Mouse (Mus musculus): ENCODE measurements around the gene Glipr1l2.
"Not testable (repeated sequence)": the region's sequence is repeated elsewhere in the genome, so short reads cannot be mapped to it uniquely, and the experiment has no call there.

Glipr1l2 gene

GRCm38 (mm10) chr10:112083157-112083556 lies at the start of gene Glipr1l2:
TSS of gene Glipr1l2 (plus strand) at chr10:112083354.
- no peak for DNase-seq (ENCODE audit: low spot score in 2 of 2)

- not testable (repeated sequence) for DNase-seq (ENCODE audit: low spot score in 2 of 2)
Measured at GRCm38 (mm10) chr10:112043523-112043922, 39.6 kb upstream of the Glipr1l2 start.

DNA sequence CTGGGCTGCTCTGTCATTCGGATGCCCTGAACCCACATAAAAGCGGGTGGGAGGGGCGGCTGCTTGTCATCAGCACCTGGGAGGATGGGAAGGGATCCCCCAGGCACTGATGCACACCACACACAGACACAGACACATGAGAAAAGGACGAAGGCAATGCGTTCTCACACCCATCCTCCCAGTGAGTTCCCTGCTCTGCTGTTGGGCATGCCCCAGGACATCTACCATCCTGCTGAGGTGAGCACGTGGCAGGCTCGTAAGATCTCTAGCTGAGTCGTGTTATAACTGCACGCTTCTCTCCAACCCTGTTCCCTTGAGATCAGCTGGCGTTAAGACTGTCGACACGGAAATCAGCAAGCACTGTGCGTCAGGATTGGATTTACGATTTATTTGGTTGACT lies 38.9 kb upstream of the Glipr1l2 start:
- DNase-seq (ENCODE audit: low spot score in 2 of 2): peak; percentile 8 to 10

- no peak for DNase-seq (ENCODE audit: low spot score in 2 of 2)
Measured at GRCm38 (mm10) chr10:112051220-112051619, 31.9 kb upstream of the Glipr1l2 start.

DNA sequence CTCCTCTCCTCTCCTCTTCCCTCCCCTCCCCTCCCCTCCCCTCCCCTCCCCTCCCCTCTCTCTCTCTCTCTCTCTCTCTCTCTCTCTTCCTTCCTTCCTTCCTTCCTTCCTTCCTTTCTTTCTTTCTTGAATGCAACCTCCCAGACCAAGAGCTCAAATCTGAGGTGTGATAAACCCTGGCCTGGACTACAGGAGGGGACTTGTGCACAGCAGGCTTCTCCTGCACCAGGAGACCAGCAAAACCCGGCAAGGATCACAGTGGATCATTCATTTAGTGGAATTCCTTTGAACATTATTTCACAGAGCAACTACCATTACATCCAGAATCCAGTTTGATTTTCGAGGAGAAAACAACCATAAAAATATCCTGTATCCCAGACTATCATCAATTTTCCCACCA lies 31.2 kb upstream of the Glipr1l2 start:
- DNase-seq (ENCODE audit: low spot score in 2 of 2): not testable (repeated sequence)

DNA sequence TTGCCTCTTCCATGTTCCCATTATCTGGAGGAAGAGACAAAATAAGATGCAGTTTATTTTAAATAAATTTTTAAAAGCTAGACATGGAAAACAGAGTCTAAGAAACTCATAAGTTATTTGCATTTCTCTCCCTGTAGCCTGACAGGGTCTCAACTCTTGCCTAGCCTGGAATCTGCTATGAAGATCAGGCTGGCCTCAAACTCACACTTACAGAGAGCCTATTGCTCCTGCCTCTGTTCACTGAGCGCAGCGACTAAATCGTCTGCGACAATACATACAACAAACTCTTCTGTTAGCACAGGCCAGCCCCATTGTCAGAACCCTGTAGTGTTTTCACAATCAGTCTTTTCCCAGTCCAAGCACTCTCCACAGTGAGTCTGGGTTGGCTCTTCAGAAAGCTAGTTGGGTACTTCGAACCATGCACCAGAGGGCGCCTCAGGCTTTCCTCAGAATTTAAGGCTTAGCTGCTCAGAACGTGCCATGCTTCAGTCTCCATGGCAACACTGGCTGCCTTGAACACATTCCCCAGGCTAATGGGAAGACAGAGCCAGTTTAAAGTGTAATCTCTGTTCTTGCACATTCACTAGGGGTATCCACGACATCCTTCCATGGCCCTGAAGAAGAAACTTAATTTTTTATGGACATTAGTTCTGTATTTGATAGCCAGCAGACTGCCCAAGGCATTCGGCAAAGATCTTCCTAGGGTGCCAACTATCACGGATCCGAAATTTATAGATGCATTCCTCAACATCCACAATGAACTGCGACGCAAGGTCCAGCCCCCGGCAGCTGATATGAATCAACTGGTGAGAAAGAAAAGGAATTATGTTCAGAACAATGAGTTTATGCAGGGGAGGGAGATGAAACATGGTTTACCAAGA lies 23.2 kb upstream of the Glipr1l2 start, which contains the start of gene Glipr1l1:
Gene Glipr1l1 (plus strand): TSS at position 488 of the 881 bp plus-strand sequence.
- peak in 1 of 2 experiments; percentile 7 for DNase-seq (ENCODE audit: low spot score in 2 of 2)

- not testable (repeated sequence) for DNase-seq (ENCODE audit: low spot score in 2 of 2)
Measured at GRCm38 (mm10) chr10:112060583-112060934, 22.6 kb upstream of the Glipr1l2 start.

DNA sequence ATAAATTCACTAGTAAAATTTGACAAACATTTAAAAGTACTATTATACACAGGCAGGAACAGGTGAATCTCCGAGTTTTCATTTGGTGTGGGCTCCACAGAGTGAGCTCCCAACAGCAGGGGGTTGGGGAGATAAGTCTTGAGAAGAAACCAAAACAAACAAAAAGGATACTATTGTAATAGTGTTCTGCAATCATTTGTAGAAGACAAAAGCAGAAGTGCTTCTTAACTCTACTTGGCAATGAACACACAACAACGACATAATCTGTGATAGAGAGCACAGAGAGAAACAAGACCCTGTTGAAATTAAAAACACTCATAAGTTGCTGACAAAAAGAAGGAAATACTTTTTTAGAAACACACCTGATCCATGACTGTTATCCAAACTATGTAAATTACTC lies 3.1 kb upstream of the Glipr1l2 start:
- no peak for DNase-seq (ENCODE audit: low spot score in 2 of 2)

DNA sequence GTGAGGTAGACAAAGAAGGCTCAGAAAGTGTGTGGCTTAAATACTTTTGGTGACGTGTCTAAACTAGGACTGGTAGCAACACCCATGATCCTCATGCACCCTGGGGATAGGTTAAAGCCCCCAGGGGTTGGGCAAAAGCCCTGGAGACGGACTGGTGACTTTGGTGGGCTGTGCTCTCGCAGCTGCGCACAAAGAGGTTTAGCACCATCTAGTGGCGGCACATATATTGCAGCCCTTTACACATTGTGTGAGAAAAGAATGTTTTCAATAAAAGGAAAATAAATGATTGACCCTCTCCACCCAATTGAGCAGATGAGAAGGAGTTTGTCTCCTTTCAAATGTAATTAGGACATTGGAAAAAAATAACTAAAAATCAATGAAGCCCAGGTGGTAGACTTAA lies 22.6 kb downstream of the Glipr1l2 start:
- peak; percentile 9 to 44 for DNase-seq (ENCODE audit: low spot score in 2 of 2)

GRCm38 (mm10) chr10:112110401-112110800 lies 27.2 kb downstream of the Glipr1l2 start:
- DNase-seq (ENCODE audit: low spot score in 2 of 2): no peak

DNA sequence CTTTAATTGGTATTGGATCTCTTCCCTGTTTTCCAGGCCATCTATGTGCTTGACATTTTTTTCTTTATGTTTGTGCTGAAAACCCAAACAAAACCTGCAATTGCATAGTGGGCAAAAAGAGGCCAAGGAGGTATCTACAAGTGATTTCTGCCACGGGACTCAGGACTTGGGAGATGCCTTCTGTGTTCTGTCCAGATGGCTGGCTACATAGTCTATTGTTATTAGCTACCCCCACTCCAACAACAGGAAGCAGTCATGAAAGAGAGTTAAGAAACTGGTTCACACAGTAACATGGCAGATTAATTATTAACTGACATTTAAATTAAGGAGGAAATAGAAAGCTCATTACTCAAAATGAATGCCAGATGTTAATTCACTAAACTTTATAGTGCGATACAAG lies 41.9 kb downstream of the Glipr1l2 start:
- not testable (repeated sequence) for DNase-seq (ENCODE audit: low spot score in 2 of 2)

GRCm38 (mm10) chr10:112127682-112128230 lies 44.6 kb downstream of the Glipr1l2 start:
- DNase-seq (ENCODE audit: low spot score in 2 of 2): not testable (repeated sequence)

DNA sequence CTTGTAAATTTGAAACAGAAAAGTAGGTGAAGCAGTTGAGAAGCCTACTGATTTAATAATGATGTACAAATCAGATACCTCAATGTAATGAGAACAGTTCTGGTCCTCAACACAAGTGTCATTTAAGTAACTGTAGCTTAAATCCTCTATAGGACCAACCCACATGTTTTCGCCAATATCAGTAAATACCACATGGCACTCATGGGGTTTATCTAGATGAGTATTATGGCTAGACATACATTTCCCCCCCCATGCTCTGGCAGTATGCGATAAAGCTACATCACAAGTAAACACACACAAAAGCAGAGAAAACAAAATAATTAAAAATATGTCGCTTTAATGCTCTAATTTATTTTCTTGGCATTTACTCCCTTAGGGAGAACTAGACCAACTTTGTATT lies 49.0 kb downstream of the Glipr1l2 start:
- DNase-seq (ENCODE audit: low spot score in 2 of 2): no peak

DNA sequence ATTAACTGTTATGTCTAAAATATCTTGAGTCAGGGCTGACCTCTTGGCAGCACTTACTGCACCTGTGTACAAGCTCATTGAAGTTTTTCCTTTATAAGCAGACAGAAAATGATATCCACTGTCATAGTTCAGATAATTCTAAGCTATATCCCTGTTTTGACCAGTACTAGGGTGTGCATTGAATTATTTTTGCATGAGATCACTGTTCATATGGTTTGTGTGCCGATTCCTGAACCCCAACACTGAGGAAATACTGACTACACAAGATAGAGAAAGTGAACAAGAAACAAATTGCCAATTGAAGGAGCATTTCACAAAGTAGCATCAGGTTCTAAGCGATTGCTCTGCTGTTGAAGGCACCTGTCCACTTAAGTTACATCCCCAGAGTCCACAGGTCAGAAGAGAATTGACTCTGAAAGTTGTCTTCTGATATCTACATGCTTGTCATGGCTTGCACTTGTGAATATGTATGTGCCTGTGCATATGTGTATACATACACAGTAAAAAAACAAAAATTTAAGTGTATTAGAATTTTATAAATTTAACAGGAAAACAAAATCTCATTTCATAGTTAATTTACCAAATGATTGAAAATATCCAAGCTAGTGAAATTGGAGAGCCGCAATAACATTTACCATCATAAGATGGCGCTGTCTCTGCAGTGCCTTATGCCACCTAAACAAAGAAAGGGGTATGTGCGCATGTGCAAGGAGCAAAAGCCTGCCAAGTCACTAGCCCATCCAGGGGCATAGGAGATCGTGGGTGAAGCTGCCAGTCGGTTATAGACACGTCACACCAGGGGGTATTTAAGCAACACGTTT lies 55.1 kb downstream of the Glipr1l2 start:
- DNase-seq (ENCODE audit: low spot score in 2 of 2): no peak

- no peak for DNase-seq (ENCODE audit: low spot score in 2 of 2)
Measured at GRCm38 (mm10) chr10:112138871-112139430, 55.8 kb downstream of the Glipr1l2 start.

DNA sequence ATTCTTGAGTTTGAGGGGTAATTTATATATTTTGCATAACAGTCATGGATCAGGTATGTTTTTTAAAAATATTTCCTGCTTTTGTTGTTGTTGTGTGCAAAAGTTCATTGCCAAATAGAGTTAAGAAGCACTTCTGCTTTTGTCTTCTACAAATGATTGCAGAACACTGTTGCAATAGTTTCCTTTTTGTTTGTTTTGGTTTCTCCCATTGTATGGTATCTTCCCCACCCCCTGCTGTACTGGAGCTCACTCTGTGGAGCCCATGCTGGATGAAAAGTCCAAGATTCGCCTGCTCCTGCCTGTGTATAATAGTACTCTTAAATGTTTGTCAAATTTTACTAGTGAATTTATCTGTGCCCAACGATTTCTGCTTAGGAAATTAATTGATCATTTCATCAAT lies 56.7 kb downstream of the Glipr1l2 start:
- DNase-seq (ENCODE audit: low spot score in 2 of 2): no peak
